Mouse (Mus musculus) liver (tissue): ENCODE results near the gene Dennd5a.
"Not testable (repeated sequence)": the region's sequence is repeated elsewhere in the genome, so short reads cannot be mapped to it uniquely, and the experiment has no call there.

ENCODE experiments used
- DNase-seq: peaks from one replicate; pipeline ENCODE4 v3.0.0-alpha.2; 2020; ENCODE audit warnings: mixed read lengths

Dennd5a gene

DNA sequence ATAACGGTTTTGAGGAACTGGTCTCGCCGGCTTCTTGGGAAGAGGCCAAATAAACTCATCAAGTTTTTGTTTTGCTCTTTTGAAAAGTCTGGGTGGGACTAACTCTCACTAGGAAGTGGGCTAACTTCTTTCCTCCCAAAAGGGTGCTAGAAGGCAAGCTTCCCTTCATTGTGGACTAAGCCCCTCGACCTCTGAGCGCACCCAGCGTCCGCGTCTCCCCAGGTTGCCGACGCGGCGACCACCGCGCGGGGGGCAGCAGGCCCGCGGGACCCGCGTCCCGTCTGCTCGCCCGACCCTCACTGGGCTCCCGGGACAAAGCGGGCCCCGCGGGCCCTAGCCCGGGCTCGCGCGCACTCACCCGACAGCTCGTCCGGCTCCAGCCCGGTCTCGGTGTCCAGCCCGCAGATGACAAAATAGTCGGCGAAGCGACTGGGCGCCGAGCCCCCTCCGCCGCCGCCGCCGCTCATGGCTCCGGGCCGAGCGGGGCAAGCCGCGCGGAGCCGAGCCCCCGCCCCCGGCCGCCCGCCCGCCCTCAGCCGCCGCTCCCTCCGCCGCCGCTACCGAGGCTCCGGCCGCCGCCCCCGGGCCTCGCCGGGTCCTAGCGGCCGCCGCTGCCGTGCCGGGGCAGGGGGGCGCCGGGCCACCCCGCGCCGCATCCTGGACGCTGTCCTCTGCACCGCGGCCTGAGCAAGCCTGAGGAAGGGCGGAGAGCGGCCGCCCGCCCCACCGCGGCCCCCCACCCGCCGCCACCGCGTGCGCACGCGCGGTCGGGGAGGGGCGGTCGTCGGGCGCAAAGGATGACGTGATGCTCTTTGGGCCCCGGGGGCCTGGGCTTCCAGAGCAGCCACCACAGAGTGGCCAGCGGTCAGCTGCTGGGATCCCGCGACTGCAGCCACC is at the start of gene Dennd5a:
Gene Dennd5a (minus strand): TSS at position 755 of the 897 bp plus-strand sequence.
- DNase-seq: peak; percentile 81

DNA sequence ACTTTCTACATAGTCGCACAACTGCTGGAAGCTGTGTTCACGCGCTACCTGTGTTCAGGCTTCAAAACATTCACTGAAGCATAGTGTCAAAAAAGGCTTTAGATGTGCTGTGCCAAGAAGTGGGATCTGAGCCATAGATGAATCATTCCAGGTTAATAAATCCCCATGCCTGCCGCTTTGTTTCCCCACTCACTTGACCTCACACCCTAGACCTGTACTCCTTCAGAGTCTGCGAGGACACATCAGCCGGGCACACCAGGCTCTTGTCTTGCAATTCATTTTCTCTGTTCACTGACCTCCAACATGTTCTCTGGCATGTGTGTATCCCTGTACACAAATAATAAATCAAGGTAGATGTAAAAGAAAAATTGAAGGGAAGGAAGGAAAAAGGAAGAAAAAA is 48.8 kb upstream of the Dennd5a start:
- no peak for DNase-seq

DNA sequence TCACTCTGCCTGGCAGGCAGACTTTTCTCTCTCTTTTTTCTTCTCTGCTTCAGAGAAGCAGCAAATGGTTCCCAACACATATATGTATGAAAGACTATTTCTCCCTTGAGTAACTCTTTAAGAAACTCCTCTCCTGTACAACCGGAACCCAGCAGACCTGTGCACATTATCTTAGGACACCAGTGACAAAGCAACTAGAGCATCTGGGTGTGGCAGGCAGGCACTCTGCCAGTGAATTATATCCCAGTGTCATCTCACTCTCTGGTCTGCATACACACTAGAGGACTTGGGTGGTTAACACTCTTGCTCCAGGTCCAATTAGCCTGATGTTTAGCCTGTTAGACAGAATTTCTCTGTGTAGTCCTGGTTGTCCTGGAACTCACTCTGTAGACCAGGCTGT is 48.2 kb upstream of the Dennd5a start:
- no peak for DNase-seq

DNA sequence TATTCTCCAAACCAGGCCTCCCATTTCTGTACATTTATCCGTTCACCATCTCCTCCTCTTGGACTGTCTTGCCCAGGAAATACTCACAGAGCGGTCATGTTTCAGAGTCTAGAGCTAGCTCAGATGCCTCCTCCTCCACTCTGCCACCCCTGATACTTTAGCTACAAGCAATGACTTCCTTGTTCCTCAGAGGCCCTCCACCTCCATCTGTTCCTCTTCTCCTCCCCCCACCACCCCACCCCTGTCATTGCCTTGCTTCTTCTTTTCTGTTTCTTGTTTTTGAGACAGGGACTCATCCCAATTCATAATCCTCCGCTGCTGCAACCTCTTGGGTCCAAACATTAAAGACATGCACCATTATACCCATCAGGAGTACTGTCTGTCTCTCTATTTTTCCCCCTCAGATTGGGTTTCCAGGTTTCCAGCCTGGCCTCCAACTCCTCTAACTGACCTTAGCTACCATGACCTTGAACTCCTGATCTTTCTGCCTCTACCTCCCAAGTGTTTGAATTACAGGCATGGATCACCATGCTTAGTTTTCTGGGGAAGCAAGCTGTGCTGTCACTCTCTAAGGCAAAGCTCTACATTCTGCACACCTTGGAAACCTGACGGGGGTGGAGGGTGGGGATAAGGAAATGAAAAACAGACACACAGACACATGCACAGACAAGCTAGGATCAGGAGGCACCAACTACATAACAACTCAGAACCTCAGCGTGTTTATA is 46.4 kb upstream of the Dennd5a start:
- DNase-seq: no peak

DNA sequence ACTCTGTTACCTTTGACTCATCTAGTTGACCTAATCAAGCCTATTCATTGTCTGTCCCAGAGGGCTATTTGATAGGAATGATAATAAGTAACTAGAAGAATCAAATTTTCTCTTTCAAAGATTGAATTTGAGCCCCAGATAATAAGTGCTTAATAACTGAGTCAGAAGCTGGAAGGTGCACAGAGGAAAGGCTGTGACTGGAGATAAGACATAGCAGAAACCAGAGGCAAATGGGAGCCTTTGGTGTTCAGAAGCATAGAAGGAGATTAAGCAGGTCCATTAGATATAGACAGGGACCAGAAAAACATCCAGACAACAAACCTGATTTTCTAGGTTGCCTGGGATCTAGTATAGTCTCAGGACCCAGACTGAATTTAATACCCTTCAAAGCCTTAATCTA is 45.7 kb upstream of the Dennd5a start:
- DNase-seq: no peak

DNA sequence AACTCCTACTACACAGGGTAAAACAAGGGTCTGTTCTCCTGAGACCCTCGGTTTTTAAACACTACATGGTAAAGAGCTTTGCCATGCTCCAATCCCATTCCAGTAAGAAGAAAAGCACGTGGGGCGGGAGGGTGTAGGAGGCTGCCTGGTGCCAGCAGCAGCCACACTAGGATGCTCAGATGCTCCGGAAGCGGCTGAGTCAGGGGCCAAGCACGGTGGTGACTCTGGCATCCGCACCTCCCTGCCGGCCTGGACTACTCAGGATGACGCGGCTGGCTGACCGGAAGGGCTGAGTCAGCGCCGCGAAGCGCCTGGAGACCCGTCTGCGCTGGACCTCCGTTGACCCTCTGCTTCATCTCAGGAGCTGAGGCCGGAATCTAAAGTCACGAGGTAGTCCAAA is 42.7 kb upstream of the Dennd5a start:
- DNase-seq: peak; percentile 35

DNA sequence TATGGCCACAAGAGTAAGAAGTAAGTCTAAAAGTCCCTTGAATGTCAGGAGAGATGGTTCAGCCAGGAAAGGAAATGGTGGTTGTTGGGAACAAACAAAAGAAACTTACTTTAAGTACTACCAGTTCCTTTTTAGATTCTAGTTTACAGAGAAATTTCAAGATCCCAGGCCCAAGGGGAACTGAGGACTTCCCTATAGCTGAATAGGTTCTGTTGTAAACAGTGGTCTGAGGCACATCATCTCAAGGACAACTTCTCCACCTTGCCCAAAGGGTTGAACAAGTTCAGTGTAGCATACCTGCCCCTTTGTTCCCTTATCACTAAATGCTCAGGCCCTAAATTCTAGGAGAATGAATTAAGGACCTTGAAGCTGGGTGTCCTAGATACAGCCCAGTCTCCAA is 41.8 kb upstream of the Dennd5a start:
- no peak for DNase-seq

DNA sequence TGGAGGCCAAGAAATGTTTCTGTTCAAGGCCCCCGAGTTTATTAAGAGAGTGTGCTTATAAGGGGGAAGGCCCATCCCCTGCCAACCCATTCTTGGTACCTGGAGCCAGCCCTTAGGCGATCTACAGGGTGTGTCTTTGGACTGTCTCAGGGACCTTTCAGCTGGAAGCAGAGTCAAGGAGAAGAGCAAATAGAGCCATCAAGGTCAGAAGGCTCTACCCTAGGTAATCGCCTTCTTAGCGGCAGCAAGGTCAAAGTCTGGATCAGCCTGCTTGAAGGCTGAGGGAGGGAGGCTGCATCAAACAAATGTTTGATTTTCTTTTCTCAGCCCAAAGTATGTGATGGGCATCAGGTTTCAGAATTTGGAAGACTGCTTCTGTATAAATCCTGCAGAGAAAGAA is 38.1 kb upstream of the Dennd5a start:
- DNase-seq: no peak

DNA sequence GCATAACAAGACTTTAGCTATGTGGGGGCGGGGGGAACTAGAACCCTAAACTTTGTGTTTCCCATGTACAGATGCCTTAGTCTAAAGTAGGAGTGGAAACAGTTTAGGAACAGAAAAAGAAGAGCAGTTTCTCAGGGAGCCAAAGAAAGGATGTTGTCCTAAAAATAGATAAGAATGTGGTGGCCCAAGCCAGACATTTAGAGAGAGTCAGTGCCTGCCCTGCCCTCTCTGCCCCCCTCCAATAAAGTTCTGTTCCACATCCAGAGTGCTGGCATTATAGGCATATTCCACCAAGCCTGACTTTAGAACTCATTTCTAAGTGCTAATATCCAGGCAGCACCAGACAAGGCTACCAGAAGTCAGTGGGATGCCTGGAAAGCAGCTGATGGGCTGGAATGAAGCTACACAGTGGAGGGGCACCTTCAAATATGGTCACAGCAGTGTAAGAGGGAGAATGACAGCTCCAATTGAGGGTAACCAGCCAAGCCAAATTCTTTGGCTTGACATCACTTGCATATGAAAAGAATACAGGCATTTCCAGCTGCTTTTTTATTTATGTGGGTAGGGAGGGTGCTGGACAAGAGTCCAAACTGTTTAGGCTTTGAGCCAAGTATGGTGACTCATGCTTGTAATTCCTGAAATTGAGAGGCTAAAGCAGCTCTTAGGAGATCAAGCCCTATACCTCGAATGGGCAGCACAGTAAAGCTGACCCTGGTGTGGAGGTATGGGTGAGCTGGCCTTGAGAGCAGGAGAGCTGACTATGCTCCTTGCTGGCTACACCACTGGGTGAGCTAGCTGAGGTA is 33.1 kb upstream of the Dennd5a start:
- no peak for DNase-seq

DNA sequence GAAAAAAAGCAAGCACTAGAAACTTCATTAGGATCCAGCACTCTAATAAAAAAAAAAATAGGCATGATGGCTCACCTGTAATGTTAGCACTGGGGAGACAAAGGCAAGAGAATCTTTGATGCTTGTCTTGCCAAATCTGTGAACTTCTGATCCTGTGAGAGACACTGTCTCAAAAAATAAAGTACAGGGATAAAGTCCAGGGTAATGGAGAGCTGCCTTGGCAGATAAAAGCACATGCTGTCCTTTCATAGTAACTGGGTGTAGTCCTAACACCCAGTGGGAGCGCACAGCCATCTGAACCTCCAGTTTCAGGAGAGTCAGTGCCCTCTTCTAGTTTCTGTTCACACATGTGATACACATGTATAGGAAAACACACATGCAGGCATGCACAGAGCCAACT is 31.0 kb upstream of the Dennd5a start:
- DNase-seq: no peak

DNA sequence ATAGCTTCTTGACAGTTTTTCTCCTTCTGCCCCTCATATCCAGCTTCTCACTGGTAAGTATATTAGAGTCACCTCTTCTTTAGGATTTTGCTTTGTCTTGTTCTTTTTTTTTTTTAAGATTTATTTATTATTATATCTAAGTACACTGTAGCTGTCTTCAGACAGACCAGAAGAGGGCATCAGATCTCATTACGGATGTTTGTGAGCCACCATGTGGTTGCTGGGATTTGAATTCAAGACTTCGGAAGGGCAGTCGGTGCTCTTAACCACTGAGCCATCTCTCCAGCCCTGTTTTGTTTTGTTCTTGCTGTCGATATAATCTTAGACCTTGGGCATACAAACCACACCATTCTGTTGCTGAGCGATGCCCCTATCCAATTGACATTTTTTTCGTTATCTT is 26.5 kb upstream of the Dennd5a start, which contains the start of gene Tmem41b:
Gene Tmem41b (minus strand): TSS at position 155 of the 400 bp plus-strand sequence.
- not testable (repeated sequence) for DNase-seq

DNA sequence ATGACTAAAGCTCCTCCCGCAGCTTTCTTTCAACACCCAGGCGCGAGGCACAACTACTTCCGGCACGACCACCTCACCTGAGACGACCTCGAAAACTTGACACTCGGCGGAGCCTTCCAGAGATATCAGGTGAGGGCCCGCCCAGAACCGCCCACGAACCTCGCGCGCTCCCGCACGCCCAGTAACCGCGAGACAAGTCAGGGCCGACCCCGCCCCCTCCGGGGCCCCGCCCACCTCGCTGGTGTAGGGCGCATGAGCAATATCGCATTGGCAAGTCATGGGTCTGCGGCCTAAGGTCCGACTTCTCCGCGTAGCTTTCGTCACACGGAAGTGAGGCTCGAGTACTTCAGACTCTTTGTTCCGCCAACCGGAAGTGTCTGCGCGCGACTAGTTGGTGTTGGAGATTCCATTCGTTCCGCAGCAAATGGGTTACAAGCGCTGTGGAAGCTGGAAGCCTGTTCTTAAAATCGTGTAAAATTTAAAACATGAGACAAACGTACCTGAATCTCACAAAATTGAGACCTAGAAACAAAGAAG is 25.9 kb upstream of the Dennd5a start:
- peak; percentile 100 for DNase-seq

DNA sequence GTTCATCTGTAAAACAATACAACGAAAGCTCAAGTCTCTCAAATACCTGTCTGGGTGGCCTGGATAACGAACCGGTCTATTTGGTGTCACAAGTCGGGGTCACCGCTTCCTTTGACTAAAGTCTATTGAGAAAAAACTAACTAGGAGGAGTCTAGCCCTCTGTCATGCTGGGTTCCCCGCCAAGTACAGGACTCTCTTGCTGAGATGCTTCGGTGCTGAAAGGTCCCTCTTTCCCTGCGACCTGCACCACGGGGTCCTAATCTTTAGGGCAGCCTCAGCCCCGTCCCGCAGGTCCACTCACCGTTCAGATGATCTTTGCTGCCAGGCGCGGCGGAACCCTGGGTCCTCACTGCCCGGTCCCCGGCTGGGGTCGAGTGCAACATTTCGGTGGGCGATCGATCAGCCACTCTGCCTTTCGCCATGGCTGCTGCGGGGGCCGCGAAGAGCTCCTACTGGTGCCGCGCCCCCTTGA is 25.4 kb upstream of the Dennd5a start:
- peak; percentile 29 for DNase-seq

DNA sequence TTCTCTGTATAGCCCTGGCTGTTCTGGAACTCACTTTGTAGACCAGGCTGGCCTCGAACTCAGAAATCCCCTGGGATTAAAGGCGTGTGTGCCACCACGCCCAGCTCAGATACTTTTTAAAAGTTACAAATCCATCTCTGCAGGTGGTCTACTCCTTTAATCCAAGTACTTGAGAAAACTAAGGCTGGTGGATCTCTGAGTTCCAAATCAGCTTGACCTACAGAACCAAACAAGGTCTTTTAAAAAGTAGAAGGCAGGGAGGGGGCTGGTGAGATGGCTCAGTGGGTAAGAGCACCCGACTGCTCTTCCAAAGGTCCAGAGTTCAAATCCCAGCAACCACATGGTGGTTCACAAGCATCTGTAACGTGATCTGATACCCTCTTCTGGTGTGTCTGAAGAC is 24.3 kb upstream of the Dennd5a start:
- not testable (repeated sequence) for DNase-seq

DNA sequence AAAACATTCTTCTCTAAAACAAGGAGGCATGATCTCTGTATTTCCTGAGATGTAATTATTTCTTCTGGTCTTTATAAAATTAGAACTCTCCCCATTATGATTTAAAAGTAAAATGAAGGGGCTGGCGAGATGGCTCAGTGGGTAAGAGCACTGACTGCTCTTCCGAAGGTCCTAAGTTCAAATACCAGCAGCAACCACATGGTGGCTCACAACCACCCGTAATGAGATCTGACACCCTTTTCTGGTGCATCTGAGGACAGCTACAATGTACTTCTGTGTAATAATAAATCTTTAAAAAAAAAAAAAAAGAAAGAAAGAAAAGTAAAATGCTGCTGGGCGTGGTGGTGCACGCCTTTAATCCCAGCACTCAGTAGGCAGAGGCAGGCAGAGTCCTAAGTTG is 16.9 kb upstream of the Dennd5a start:
- DNase-seq: peak; percentile 10

DNA sequence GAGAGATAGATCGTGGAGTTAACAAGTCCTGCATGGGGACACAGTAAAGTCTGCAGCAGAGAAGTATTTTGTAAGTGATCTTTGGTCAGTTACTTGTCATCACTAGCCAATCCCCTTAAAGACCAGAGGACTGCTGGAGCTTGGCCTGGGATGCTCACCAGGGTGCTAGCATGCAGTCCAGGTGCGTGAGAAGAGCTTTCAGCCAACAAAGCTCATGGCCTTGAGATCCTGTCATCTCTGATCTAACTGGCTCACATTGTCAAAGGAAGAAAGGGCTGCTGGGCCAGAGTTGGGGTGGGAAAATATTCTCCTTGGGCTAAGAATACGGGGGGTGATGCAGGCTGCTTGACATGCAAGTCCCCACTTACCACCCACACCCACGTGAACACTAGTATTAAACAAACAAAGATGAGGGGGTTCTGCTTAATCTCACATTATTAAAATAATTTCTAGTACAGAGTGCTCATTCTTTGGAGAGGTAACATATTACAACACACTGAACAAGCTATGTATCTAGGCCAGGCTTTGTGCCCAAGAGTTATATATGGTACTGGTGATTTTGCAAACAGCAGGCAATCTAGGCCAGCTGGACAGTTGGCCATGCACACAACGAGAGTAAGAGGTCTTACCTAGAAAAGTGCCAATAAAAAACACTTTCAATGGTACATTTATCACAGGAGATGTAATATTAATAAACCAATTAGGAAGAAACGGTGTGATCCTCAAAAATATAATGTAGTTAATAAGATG is 15.9 kb upstream of the Dennd5a start:
- DNase-seq: no peak

DNA sequence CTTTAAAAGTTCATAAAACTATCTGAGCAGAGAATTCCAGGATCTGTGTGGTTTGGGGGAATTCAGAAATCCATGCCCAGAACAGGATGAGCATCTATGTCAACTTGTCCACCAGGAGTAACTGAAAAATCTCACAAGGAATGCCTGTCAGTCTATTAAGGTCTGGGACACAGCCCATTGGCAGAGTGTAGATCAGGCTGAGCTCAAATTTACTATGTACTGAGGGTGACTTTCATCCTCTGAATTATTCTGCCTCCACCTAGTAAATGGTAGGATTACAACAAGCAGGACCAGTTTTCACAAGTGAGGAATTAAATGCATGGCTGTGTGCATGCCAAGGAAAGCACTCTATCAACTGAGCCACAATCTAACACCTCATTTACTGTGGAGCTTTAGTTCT is 9.3 kb upstream of the Dennd5a start:
- DNase-seq: no peak

DNA sequence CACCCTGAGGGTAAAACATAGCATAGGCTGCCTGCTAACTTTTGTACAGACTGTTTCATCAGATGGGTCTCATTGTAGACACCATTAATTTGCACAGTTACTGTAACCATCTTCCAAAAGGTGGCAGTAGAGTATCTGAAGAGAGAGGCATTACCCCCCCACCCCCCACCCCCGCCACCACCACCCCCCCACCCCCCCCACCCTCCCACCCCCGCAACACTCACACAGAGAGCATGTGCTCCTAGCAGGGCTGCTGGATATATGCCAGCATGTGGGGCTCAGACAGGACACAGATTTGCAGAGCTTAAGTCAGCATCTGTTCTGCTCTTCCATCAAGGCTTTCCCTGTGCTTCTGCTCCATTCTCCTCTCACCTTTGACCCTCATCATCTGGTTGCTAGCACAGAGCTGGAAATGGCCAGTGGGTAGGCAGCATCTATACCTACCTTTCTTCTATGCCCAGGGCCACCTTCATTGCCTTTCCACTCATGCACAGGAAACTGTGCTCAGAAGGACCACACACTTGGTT is 8.7 kb upstream of the Dennd5a start:
- peak; percentile 41 for DNase-seq

DNA sequence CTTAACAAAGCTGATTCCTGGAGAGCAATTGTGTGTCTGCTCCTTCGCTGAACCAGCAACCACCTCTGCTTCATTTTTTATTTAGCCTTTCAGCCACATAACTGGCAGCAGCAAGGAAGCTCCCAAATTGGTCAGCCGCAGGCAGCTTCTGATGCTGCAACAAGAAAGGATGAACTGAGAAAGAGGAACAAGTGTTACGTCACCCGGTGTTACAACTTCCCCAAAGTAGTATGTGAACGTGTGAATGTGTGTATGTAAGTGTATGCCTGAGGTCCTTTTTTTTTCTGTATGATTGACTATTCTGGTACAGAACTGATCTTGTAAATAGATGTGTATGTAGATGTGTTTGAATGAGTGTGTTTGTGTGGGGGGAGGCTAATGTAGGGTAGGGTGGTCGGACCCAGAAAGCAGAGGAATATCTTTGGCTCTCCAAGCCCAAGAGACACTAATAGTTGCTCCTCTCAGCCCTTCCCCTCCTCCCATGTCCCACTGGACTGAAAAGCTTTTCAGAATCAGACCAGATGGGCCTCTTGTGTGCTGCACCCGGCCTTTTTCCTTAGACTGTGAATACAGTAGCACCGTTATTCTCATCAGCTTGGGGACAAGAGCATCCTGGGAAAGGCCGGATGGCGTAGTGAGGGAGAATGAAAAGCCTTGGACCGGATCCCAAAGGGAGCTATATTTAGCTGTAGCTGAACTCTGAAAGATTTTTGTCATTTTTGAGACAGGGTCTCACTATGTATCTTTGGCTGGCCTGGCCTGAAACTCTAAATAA is 7.7 kb upstream of the Dennd5a start:
- peak; percentile 10 for DNase-seq

DNA sequence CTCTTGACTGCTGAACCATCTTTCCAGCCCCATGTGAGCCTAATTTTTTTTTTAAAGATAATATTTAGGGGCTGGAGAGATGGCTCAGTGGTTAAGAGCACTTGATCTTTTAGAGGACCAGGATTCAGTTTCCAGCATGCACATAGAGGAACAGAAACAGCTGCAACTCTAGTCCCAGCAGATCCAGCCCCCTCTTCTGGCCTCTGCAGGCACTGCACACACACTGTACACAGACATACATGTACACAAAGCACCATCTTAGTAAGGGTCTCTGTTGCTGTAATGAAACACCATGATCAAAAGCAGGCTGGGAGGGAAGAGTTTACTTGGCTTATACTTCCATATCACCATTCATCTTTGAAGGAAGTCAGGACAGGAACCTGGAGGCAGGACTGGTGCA is 5.4 kb upstream of the Dennd5a start:
- DNase-seq: no peak

DNA sequence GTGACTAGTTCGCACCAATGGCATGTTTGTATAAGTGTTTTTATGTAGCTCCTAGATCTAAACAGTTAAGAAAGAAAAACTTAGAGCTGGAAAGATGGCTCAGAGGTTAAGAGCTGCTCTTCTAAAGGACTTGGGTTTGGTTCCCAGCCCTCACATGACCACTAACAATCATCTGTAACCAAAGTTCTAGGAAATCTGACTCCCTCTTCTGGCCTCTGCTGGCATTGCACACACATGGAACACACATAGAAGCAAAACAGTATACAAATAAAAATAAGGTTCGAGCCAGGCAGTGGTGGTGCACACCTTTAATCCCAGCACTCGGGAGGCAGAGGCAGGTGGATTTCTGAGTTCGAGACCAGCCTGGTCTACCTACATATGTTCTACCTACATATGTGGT is 3.4 kb upstream of the Dennd5a start:
- DNase-seq: no peak
